Mouse (Mus musculus) liver, embryonic 14.5 days (tissue): ENCODE measurements at regions not wholly inside any gene's neighbourhood (a gene's known extent, or its start where the extent isn't known, plus 50 kb on each side); places are given as distances from the start of the nearest gene placed in this dataset.

ENCODE experiments used
- ATAC-seq: fragments of 200-750 bp; cut with Nextera tagmentation; 2 replicates; pipeline ENCODE4 v1.8.0; 2017; ENCODE audit warnings: moderate number of reproducible peaks, mild to moderate bottlenecking, moderate library complexity; ENCODE audit not compliant: insufficient read depth
- DNase-seq, 3 experiments: peaks; one replicate each; pipeline ENCODE4 v3.0.0-alpha.2; 2012 to 2013; ENCODE audit warnings: low read depth in 3 of 3, low spot score in 3 of 3
- H3K27ac ChIP-seq: fragments of 300-500 bp; sonication (generic); 2 replicates; pipeline ENCODE4 v1.5.1; 2014; ENCODE audit warnings: moderate library complexity, mild to moderate bottlenecking, control low read depth, inconsistent platforms
- H3K27me3 ChIP-seq: fragments of 300-500 bp; sonication (generic); 2 replicates; pipeline ENCODE4 v1.6.1; 2014; ENCODE audit warnings: mild to moderate bottlenecking, low read length, moderate library complexity; ENCODE audit not compliant: control insufficient read depth, insufficient read depth
- H3K36me3 ChIP-seq: fragments of 300-500 bp; sonication (generic); replicated peaks from 2 replicates; pipeline ENCODE4 v1.6.1; 2014; ENCODE audit warnings: low read depth; ENCODE audit not compliant: control insufficient read depth, insufficient read depth
- H3K4me1 ChIP-seq, 2 experiments: fragments of 200-500 bp in 1 of 2; fragments of 300-500 bp in 1 of 2; sonication (generic) in 1 of 2; replicated peaks; 2 replicates each; pipeline ENCODE4 v1.6.1; 2012 to 2014; ENCODE audit warnings: antibody characterized with exemption in 1 of 2, inconsistent platforms in 1 of 2, low read length in 1 of 2; ENCODE audit not compliant: control insufficient read depth in 2 of 2, insufficient read depth in 2 of 2
- H3K4me2 ChIP-seq: fragments of 300-500 bp; sonication (generic); 2 replicates; pipeline ENCODE4 v1.6.1; 2014; ENCODE audit warnings: low read depth, mild to moderate bottlenecking, control low read depth, moderate library complexity
- H3K4me3 ChIP-seq, 2 experiments: fragments of 200-500 bp in 1 of 2; fragments of 300-500 bp in 1 of 2; sonication (generic) in 1 of 2; 2 replicates each; pipeline ENCODE4 v1.5.1; 2012 to 2014; ENCODE audit warnings: low read depth in 2 of 2, low read length in 2 of 2, mild to moderate bottlenecking in 2 of 2, control low read depth in 1 of 2, inconsistent platforms in 1 of 2, moderate library complexity in 1 of 2; ENCODE audit not compliant: insufficient read depth in 1 of 2
- H3K9ac ChIP-seq: fragments of 300-500 bp; sonication (generic); replicated peaks from 2 replicates; pipeline ENCODE4 v1.6.1; 2014; ENCODE audit warnings: mild to moderate bottlenecking, control low read depth, moderate library complexity
- H3K9me3 ChIP-seq: fragments of 300-500 bp; sonication (generic); 2 replicates; pipeline ENCODE4 v1.6.1; 2016; ENCODE audit warnings: low read length, mixed read lengths; ENCODE audit not compliant: control insufficient read depth
- CTCF ChIP-seq: IDR thresholded peaks from 2 replicates; pipeline ENCODE4 v1.5.1; 2016; ENCODE audit warnings: antibody characterized with exemption, low read depth, control low read depth
- EP300 ChIP-seq: IDR thresholded peaks from 2 replicates; pipeline ENCODE4 v1.6.1; 2016; ENCODE audit warnings: antibody characterized with exemption, low read depth
- WGBS: fragments of 180-500 bp; shearing (Covaris S2); extraction: QIAGEN DNeasy Blood & Tissue Kit; methylation state at CpG from one replicate; pipeline ENCODE4 v1.1.7; 2014; ENCODE audit not compliant: insufficient replicate concordance; 5-methylcytosine and 5-hydroxymethylcytosine counted together

DNA sequence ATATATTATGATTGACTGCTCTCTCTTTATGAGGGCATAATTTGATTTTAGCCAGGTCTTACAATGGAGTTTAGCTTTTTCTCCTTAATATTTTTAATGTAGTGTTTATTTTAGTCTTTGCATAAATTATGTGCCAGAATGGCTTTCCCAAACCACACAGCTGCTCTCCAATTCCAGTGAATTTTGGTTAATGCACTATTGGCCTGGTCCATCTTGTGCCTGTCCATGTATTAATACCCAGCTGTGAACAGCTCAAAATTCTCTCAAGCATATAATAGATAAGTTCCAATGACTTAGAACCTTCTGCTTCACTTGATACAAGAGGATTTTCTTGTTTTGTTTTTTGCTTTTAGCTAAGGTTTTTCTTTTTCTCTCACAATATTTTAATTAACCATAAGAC is 939.4 kb downstream of the Pla2g4a start:
- H3K27ac ChIP-seq = no peak overlapping the region
- DNase-seq = no peak
- no peaks in the 10 kb centered on the region for H3K36me3 ChIP-seq
- H3K27me3 ChIP-seq = no peaks in the 10 kb centered on the region
- H3K4me1 ChIP-seq = no peaks in the 10 kb centered on the region
- H3K4me2 ChIP-seq = no peak overlapping the region
- ATAC-seq = no peak
- no peak for TF ChIP-seq EP300
- TF ChIP-seq CTCF = no peak
- H3K9me3 ChIP-seq = no peaks in the 10 kb centered on the region
- no peak overlapping the region for H3K4me3 ChIP-seq
- H3K9ac ChIP-seq = no peak overlapping the region

DNA sequence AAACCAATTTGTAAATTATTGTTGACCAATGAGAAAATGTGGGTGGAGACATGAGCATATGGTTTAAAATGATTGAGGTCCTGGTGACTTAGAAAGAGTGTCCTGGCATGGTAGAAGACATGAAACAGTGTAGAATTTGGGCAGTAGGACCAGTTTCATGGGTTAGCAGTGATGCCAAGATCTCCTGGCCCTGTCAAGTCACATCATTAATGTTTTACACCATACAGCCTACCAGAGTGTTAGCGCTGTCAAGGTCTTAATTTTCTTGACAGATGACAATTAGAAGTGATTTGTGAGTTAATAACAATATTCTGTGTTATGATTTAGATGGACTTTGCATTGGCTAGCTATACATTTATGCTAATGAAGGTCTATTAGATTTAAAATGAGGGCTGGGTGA is 939.8 kb downstream of the Pla2g4a start:
- H3K36me3 ChIP-seq = no peaks in the 10 kb centered on the region
- H3K9ac ChIP-seq = no peak overlapping the region
- no peak overlapping the region for H3K4me3 ChIP-seq
- DNase-seq (no peak), ATAC-seq (no peak)
- WGBS = 81% methylated on average over 1 of the region's 1 CpGs
- no peak overlapping the region for H3K27ac ChIP-seq
- no peaks in the 10 kb centered on the region for H3K27me3 ChIP-seq
- no peak for TF ChIP-seq CTCF
- TF ChIP-seq EP300 = no peak
- H3K4me2 ChIP-seq = no peak overlapping the region
- H3K9me3 ChIP-seq = no peaks in the 10 kb centered on the region
- no peaks in the 10 kb centered on the region for H3K4me1 ChIP-seq

DNA sequence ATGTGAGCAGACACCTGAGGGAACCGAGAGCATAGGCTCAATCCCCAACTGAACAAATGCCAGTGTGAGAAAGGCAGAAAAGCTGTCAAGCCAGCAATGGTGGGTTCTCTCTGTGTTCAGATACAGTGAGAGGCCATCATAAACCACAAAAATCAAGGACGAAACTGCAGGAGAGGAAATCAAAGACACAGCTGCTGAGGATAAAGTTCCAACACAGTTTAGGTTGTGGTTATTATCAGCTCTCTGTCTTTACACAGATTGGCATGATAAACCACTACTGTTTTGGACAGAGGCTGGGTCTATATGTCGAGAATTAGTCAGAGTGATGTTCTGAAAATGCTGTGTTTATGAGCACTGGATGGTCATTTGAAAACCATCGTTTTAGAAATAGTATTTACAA is 946.5 kb downstream of the Pla2g4a start:
- ATAC-seq = no peak
- Histone ChIP-seq H3K36me3 (no peaks in the 10 kb centered on the region), H3K27ac (no peak overlapping the region), H3K4me3 (no peak overlapping the region), H3K9me3 (no peaks in the 10 kb centered on the region), H3K9ac (no peak overlapping the region), H3K4me1 (no peaks in the 10 kb centered on the region), H3K4me2 (no peak overlapping the region), H3K27me3 (no peaks in the 10 kb centered on the region)
- 28% methylated on average over 4 of the region's 4 CpGs for WGBS
- TF ChIP-seq CTCF = no peak
- no peak for TF ChIP-seq EP300
- no peak for DNase-seq

DNA sequence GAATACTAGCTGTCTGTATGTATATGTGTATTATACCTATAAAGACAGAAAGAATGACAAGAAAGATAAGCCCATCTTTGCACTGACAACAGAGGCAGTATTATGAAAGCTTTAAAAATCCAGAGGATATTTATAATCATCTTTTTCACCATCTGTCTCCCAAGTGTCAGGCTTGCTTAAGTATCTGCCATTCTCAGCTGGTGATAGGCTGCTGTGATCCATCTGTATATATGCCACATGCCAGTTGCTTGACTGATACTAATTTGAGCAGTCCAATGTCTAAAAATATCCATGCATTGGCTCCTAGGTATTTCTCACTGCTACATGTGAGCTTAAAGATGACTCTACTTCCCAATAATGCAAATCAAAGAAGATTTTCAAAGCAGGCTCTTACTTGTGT is 950.3 kb downstream of the Pla2g4a start:
- Histone ChIP-seq H3K36me3 (no peaks in the 10 kb centered on the region), H3K4me2 (no peak overlapping the region), H3K9ac (no peak overlapping the region), H3K9me3 (no peaks in the 10 kb centered on the region), H3K27me3 (no peaks in the 10 kb centered on the region), H3K4me1 (no peaks in the 10 kb centered on the region), H3K4me3 (no peak overlapping the region), H3K27ac (no peak overlapping the region)
- ATAC-seq = no peak
- no peak for DNase-seq
- TF ChIP-seq EP300 (no peak), CTCF (no peak)

DNA sequence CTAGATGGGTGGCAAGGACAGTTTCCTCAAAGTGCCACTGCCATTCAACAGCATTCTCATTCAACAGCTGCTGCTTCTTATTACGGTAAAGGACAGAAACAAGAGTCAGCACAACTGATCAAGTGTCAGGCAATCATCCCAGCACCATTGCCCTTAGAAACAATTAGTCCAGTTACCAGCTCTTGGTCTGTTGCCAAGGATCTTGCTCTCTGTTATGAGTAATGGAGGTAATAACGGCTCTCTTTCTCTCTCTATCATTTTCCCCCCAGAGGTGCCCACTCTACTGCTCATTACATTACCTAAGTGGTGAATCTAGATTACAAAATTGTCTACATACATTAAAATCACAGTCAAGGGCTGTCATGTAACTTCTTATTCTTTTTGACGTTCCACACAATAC is 961.0 kb downstream of the Pla2g4a start:
- DNase-seq (no peak), ATAC-seq (no peak)
- Histone ChIP-seq H3K4me1 (no peaks in the 10 kb centered on the region), H3K4me3 (no peak overlapping the region), H3K36me3 (no peaks in the 10 kb centered on the region), H3K4me2 (no peak overlapping the region), H3K9me3 (no peaks in the 10 kb centered on the region), H3K27me3 (no peaks in the 10 kb centered on the region), H3K9ac (no peak overlapping the region), H3K27ac (no peak overlapping the region)
- TF ChIP-seq EP300 (no peak), CTCF (no peak)
- WGBS = 54% methylated on average over 3 of the region's 3 CpGs

DNA sequence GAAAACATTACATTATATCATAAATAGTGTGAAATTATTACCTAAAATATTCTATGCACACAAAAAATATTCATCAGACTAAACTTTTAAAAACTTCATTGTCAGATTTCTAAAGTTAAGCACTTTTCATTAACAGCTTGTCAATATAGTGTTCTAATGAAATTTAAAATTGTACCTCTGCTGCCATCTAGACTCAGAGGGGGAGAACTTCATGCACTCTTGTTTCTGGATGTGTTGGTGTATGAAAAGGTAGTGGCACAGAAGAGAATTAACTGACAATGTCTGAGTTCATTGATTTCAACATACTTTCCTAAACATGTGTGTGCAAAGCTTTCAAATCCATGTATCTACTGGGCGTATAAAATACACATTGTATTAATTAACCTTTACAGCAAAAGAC is 967.5 kb downstream of the Pla2g4a start:
- Histone ChIP-seq H3K36me3 (no peaks in the 10 kb centered on the region), H3K4me2 (no peak overlapping the region), H3K9me3 (no peaks in the 10 kb centered on the region), H3K4me1 (no peaks in the 10 kb centered on the region), H3K27ac (no peak overlapping the region), H3K9ac (no peak overlapping the region), H3K4me3 (no peak overlapping the region), H3K27me3 (no peaks in the 10 kb centered on the region)
- DNase-seq (no peak), ATAC-seq (no peak)
- TF ChIP-seq CTCF = no peak
- no peak for TF ChIP-seq EP300
- WGBS = 46% methylated on average over 1 of the region's 1 CpGs
